Mouse (Mus musculus): ENCODE data around the gene Mif4gd. TPM values are rescaled to one million over a fixed set of nuclear protein-coding genes. Genes with fewer than 3 reads are reported as not detected.
A peak's percentile ranks its signal among the peaks of the same experiment; 100 is the strongest.

Mif4gd gene
- polyA plus RNA-seq, 1 experiment from 2014 or later, result 30.0 TPM

DNA sequence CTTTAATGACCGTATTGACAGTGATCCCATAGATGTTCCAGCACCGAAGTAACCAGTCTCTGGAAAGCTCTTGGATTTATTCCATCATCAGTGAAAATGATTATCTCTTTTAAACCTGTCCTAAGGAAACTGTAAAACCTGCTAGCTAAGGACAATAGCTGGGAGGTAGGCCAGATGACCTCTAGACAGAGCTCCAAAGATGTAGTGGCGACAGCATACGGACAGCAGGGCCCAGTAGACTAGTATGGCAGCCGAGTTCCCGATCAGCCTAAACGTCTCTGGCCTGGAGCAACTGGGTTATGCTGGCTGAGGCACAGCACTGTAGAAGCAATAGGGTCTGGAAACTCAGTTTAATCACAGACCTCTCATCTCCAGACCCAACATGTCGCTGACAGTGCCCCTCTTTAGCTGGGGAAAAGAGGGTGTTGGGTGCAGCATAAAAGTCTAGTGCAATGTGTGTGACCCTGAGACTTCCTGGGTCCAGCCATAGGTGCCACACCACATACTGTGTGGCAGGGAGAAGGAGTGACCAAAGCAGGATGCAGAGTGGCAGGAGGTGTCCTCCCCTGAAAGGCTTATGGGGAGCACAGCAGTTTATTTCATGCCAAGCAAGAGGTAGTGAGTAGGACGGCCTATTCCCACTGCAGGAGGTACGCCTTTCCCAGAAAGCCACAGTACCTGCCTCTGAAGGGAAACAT is 28.2 kb downstream of the Mif4gd start:
- no peak for ATAC-seq
- Histone ChIP-seq H3K9me3 (no peaks in the 10 kb centered on the region), H3K36me3 (peaks cover 82% of the 10 kb centered on the region)

DNA sequence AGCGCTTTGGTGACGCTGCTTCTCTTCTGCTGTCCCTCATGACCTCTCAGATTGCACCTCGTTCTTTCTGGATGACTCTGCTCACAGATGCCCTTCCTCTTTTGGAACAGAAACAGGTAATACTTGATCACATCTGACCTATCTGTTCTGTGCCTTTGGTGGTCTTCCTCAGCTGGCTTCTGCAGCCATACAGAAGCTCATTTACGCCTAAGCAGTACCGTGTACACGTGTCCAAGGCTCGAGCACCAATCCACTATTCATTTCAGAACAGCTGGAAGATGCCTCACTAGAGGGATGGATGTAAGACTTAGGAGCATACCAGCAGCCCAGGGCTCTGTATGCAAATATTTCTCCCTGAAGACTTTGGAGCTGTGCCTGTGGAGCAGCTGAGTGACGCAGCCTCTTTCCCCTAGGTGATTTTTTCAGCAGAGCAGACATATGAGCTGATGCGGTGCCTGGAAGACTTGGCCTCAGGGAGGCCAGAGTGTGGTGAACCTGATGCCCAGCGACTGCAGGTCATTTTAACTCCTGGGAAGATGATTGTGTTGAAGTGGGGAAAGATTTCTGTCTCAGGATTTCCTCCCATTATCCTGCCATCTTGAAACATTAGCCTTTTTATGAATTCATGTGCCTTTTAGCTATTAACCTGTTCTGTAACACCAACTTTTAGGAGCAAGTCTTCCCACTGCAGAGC is 29.7 kb downstream of the Mif4gd start:
- no peak overlapping the region for H3K27ac ChIP-seq
- H3K4me1 ChIP-seq (replicated peaks), result no peaks in the 10 kb centered on the region
- no peak for ATAC-seq
- H3K4me3 ChIP-seq (replicated peaks), result no peak overlapping the region
- 81% methylated on average over 10 of the region's 10 CpGs for WGBS
- no peak overlapping the region for H3K9ac ChIP-seq
- H3K27me3 ChIP-seq (replicated peaks), result no peaks in the 10 kb centered on the region
- peaks cover 82% of the 10 kb centered on the region for H3K36me3 ChIP-seq
- H3K4me2 ChIP-seq (replicated peaks), result no peak overlapping the region
- no peaks in the 10 kb centered on the region for H3K9me3 ChIP-seq

More for the DNA sequence above, 28.2 kb downstream of the Mif4gd start:
- no peaks in the 10 kb centered on the region for H3K4me1 ChIP-seq (replicated peaks)
- no peak overlapping the region for H3K4me3 ChIP-seq (replicated peaks)
- H3K27ac ChIP-seq, result no peak overlapping the region
- 86% methylated on average over 10 of the region's 10 CpGs for WGBS
- H3K27me3 ChIP-seq (replicated peaks), result no peaks in the 10 kb centered on the region
- H3K4me2 ChIP-seq (replicated peaks), result no peak overlapping the region
- H3K9ac ChIP-seq, result no peak overlapping the region

DNA sequence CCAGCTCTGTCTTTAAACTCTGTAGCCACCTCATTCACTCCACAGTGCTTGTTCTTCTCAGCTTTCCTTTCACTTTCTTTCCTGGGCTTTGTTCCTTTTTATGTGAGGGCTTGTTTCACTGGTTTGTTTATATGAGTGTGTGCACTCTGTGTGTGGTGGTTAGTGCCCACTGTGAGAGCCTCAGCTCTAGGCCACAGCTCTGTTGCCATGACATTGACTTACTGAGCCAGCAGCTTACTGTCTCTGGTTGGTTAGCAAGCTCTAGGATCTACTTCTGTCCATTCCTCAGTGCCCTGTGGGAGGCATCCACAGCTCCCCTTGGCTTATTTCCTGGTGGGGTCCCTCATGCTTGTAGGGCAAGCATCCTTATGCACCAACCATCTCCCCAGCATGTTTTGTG is 33.7 kb downstream of the Mif4gd start:
- ATAC-seq, result no peak
- H3K4me3 ChIP-seq (replicated peaks), result no peak overlapping the region
- H3K9me3 ChIP-seq, result no peaks in the 10 kb centered on the region
- H3K9ac ChIP-seq, result no peak overlapping the region
- no peak overlapping the region for H3K4me2 ChIP-seq (replicated peaks)
- H3K4me1 ChIP-seq (replicated peaks), result no peaks in the 10 kb centered on the region
- peaks cover 48% of the 10 kb centered on the region for H3K36me3 ChIP-seq
- H3K27me3 ChIP-seq (replicated peaks), result no peaks in the 10 kb centered on the region
- no peak overlapping the region for H3K27ac ChIP-seq

DNA sequence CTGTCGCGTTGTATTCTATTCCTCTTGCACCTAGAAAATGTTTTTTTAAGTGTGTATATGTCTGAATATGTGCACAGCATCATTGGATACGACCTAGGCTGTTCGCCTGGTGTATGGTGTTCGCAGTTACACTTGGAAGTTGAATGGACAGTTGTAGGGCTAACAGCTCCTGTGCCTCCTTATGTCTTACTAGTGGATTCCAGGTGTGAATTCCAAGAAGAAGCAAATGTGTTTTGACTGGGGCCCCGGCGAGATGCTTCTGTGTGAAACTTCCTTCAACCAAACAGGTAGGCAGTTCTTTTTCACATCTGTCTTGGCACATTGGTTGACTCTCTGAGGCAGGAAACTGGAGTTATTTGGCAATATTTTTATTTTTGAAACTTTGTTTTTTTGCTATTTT is 47.8 kb downstream of the Mif4gd start:
- peaks cover 30% of the 10 kb centered on the region for H3K36me3 ChIP-seq
- H3K27me3 ChIP-seq (replicated peaks), result no peaks in the 10 kb centered on the region
- 13% methylated on average over 7 of the region's 7 CpGs for WGBS
- H3K4me2 ChIP-seq (replicated peaks), result peak overlapping the region; percentile 74
- H3K9me3 ChIP-seq, result no peaks in the 10 kb centered on the region
- peak overlapping the region; percentile 88 for H3K4me3 ChIP-seq (replicated peaks)
- H3K9ac ChIP-seq, result peak overlapping the region; percentile 70
- H3K27ac ChIP-seq, result no peak overlapping the region
- ATAC-seq, result no peak
- 0 out of 2 replicates have a peak, but pooled peaks cover 12% of the 10 kb centered on the region for H3K4me1 ChIP-seq (replicated peaks)

DNA sequence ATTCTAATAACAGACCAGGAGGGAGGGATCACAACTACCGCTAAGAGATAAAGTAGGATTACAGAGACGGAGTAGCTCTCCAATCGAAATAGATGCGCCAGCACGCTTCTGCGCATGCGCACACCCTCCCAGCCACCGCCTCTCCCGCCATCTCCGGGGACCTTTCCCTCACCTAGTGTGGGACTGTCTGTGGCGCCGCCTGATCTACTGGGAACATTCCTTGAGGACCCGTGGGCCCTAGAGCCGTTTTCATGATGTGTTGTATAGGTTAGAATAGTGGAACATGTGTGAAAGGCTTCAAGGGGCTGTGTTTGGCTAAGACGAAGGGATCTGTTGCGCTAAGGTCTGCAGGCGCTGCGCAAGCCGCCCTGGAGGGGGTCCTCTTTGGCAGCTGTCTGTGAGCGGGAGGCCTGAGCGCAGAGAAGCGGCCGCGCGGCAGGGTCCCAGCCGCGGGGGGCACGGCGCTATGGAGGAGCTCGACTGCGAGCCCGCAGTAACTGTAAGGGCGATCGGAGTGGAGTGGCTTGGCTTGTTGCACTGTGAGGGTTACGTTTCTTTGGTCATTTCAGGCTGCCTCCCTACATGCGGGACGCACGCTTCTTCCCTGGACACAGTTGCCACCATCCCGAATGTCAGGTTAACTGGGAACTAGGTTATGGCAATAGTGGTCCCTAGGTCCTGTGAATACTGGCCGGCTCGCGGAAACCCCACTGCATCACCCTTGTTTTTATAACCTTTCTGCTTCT is 48.5 kb downstream of the Mif4gd start, which contains the start of gene Nup85:
Nup85 (plus strand) TSS at position 371 of the 746 bp plus-strand sequence.
- under 1% methylated on average over 42 of the region's 42 CpGs for WGBS

DNA sequence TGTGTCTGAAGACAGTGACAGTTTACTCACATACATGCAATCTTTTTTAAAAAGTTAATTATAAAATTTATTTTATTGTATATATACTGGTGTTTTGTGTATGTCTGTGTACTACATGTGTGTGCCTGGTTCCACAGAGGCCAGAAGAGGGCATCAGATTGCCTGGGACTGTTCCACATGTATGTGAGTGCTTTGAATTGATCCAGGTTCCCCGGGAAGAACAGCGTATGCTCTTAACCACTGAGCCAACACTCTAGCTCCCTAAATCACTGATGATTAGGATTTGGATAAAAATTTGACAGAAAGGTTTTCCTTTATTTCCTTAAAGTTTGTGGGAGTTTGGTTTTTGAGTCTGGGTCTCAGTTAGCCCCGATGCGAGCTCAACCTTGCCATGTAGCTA is 49.4 kb downstream of the Mif4gd start:
- 0 out of 2 replicates have a peak, but pooled peaks have one; percentile 30 for ATAC-seq
- Histone ChIP-seq H3K9ac (peak overlapping the region; percentile 70), H3K9me3 (no peaks in the 10 kb centered on the region), H3K36me3 (peaks cover 14% of the 10 kb centered on the region), H3K4me1 (replicated peaks) (0 out of 2 replicates have a peak, but pooled peaks cover 12% of the 10 kb centered on the region), H3K27ac (peak overlapping the region; percentile 80; the same call in 1 of the 2 replicates), H3K4me3 (replicated peaks) (peak overlapping the region; percentile 88), H3K27me3 (replicated peaks) (no peaks in the 10 kb centered on the region), H3K4me2 (replicated peaks) (peak overlapping the region; percentile 74)
- 45% methylated on average over 4 of the region's 4 CpGs for WGBS

More for the DNA sequence above, 48.5 kb downstream of the Mif4gd start, which contains the start of gene Nup85:
- no peaks in the 10 kb centered on the region for H3K9me3 ChIP-seq
- peaks cover 22% of the 10 kb centered on the region for H3K36me3 ChIP-seq
- H3K27ac ChIP-seq, result peak within 1 kb of the TSS; percentile 80
- peak; percentile 96 for ATAC-seq
- 0 out of 2 replicates have a peak, but pooled peaks cover 12% of the 10 kb centered on the region for H3K4me1 ChIP-seq (replicated peaks)
- peak within 1 kb of the TSS; percentile 88 for H3K4me3 ChIP-seq (replicated peaks)
- H3K4me2 ChIP-seq (replicated peaks), result peak within 1 kb of the TSS; percentile 74
- peak within 1 kb of the TSS; percentile 70 for H3K9ac ChIP-seq
- H3K27me3 ChIP-seq (replicated peaks), result no peaks in the 10 kb centered on the region

Other genes with a start within 250 kb of the Mif4gd start
- gene Hid1, start 245.2 kb downstream of the Mif4gd start, polyA plus RNA-seq (2015; fragmentation: Nextera tagmentation; extraction: Ambion mirVana), result 17.1 and 22.7 TPM in 2 replicates
- 7.5 and 8.0 TPM in 2 replicates for gene Cdr2l, start 231.1 kb downstream of the Mif4gd start, polyA plus RNA-seq (2015; fragmentation: Nextera tagmentation; extraction: Ambion mirVana)
- 187 and 197 TPM in 2 replicates for gene Mrpl58, start 209.2 kb downstream of the Mif4gd start, polyA plus RNA-seq (2015; fragmentation: Nextera tagmentation; extraction: Ambion mirVana)
- gene Atp5h, start 193.0 kb downstream of the Mif4gd start, polyA plus RNA-seq (2015; fragmentation: Nextera tagmentation; extraction: Ambion mirVana), result 989 and 991 TPM in 2 replicates
- gene Kctd2, start 192.8 kb downstream of the Mif4gd start, polyA plus RNA-seq (2015; fragmentation: Nextera tagmentation; extraction: Ambion mirVana), result 12.1 and 13.5 TPM in 2 replicates
- gene Trim80, start 172.4 kb downstream of the Mif4gd start, polyA plus RNA-seq (2015; fragmentation: Nextera tagmentation; extraction: Ambion mirVana), result 0.49 and 0.66 TPM in 2 replicates
- 2.8 and 3.7 TPM in 2 replicates for gene Slc16a5, start 150.5 kb downstream of the Mif4gd start, polyA plus RNA-seq (2015; fragmentation: Nextera tagmentation; extraction: Ambion mirVana)
- 6.6 and 8.0 TPM in 2 replicates for gene Armc7, start 137.3 kb downstream of the Mif4gd start, polyA plus RNA-seq (2015; fragmentation: Nextera tagmentation; extraction: Ambion mirVana)
- 143 and 148 TPM in 2 replicates for gene Nt5c, start 121.1 kb downstream of the Mif4gd start, polyA plus RNA-seq (2015; fragmentation: Nextera tagmentation; extraction: Ambion mirVana)
- gene Jpt1, start 98.6 kb downstream of the Mif4gd start, polyA plus RNA-seq (2015; fragmentation: Nextera tagmentation; extraction: Ambion mirVana), result 493 and 505 TPM in 2 replicates
- 766 and 860 TPM in 2 replicates for gene Sumo2, start 76.7 kb downstream of the Mif4gd start, polyA plus RNA-seq (2015; fragmentation: Nextera tagmentation; extraction: Ambion mirVana)
- gene Nup85, start 48.5 kb downstream of the Mif4gd start, polyA plus RNA-seq (2015; fragmentation: Nextera tagmentation; extraction: Ambion mirVana), result 150 and 155 TPM in 2 replicates
- gene Mrps7, start 9.0 kb downstream of the Mif4gd start, polyA plus RNA-seq (2015; fragmentation: Nextera tagmentation; extraction: Ambion mirVana), result 89.5 and 98.3 TPM in 2 replicates
- gene Gga3, start 8.9 kb downstream of the Mif4gd start, polyA plus RNA-seq (2015; fragmentation: Nextera tagmentation; extraction: Ambion mirVana), result 18.3 and 18.6 TPM in 2 replicates
- 24.7 and 25.4 TPM in 2 replicates for gene Slc25a19, start 15.3 kb upstream of the Mif4gd start, polyA plus RNA-seq (2015; fragmentation: Nextera tagmentation; extraction: Ambion mirVana)
- 79.3 and 79.4 TPM in 2 replicates for gene Grb2, start 95.6 kb upstream of the Mif4gd start, polyA plus RNA-seq (2015; fragmentation: Nextera tagmentation; extraction: Ambion mirVana)
- 18.6 and 20.8 TPM in 2 replicates for gene Tmem94, start 152.5 kb upstream of the Mif4gd start, polyA plus RNA-seq (2015; fragmentation: Nextera tagmentation; extraction: Ambion mirVana)
- gene Caskin2, start 200.7 kb upstream of the Mif4gd start, polyA plus RNA-seq (2015; fragmentation: Nextera tagmentation; extraction: Ambion mirVana), result 12.0 and 12.1 TPM in 2 replicates
- 31.3 and 34.9 TPM in 2 replicates for gene Tsen54, start 201.8 kb upstream of the Mif4gd start, polyA plus RNA-seq (2015; fragmentation: Nextera tagmentation; extraction: Ambion mirVana)
- 77.2 and 80.6 TPM in 2 replicates for gene Llgl2, start 211.1 kb upstream of the Mif4gd start, polyA plus RNA-seq (2015; fragmentation: Nextera tagmentation; extraction: Ambion mirVana)
- 95.2 and 111 TPM in 2 replicates for gene Myo15b, start 245.4 kb upstream of the Mif4gd start, polyA plus RNA-seq (2015; fragmentation: Nextera tagmentation; extraction: Ambion mirVana)